Mouse (Mus musculus) midbrain, embryonic 16.5 days (tissue): ENCODE measurements around the gene Rgsl1. TPM values are rescaled to one million over a fixed set of nuclear protein-coding genes. Genes with fewer than 3 reads are reported as not detected.

Experiments used
- ATAC-seq: fragments of 200-750 bp; cut with Nextera tagmentation; 2 replicates; pipeline ENCODE4 v1.8.0; 2017; ENCODE audit warnings: moderate TSS enrichment
- H3K27ac ChIP-seq: fragments of 300-500 bp; sonication (generic); 2 replicates; pipeline ENCODE4 v1.5.1; 2014; ENCODE audit warnings: mild to moderate bottlenecking, low read length, mixed read lengths
- H3K27me3 ChIP-seq: fragments of 300-500 bp; sonication (generic); 2 replicates; pipeline ENCODE4 v1.6.1; 2014; ENCODE audit warnings: low read depth, low read length, mixed read lengths; ENCODE audit not compliant: control insufficient read depth, insufficient read depth
- H3K36me3 ChIP-seq: fragments of 300-500 bp; sonication (generic); 2 replicates; pipeline ENCODE4 v1.6.1; 2014; ENCODE audit warnings: mild to moderate bottlenecking, low read length, moderate library complexity, mixed read lengths; ENCODE audit not compliant: control insufficient read depth, insufficient read depth
- H3K4me1 ChIP-seq: fragments of 300-500 bp; sonication (generic); 2 replicates; pipeline ENCODE4 v1.6.1; 2014; ENCODE audit warnings: mild to moderate bottlenecking, low read length, mixed read lengths; ENCODE audit not compliant: control insufficient read depth, insufficient read depth
- H3K4me2 ChIP-seq: fragments of 300-500 bp; sonication (generic); 2 replicates; pipeline ENCODE4 v1.6.1; 2014; ENCODE audit warnings: mild to moderate bottlenecking, low read length, mixed read lengths
- H3K4me3 ChIP-seq: fragments of 300-500 bp; sonication (generic); 2 replicates; pipeline ENCODE4 v1.5.1; 2014; ENCODE audit warnings: low read depth, mild to moderate bottlenecking, low read length, moderate library complexity, mixed read lengths
- H3K9ac ChIP-seq: fragments of 300-500 bp; sonication (generic); 2 replicates; pipeline ENCODE4 v1.6.1; 2014; ENCODE audit warnings: low read depth, low read length, mixed read lengths
- H3K9me3 ChIP-seq: fragments of 300-500 bp; sonication (generic); replicated peaks from 2 replicates; pipeline ENCODE4 v1.6.1; 2014; ENCODE audit warnings: mild to moderate bottlenecking, low read length, mixed read lengths; ENCODE audit not compliant: control insufficient read depth, poor library complexity, severe bottlenecking
- WGBS: fragments of 180-500 bp; shearing (Covaris S2); extraction: QIAGEN DNeasy Blood & Tissue Kit; methylation state at CpG from one replicate; pipeline ENCODE4 v1.1.7; 2014; 5-methylcytosine and 5-hydroxymethylcytosine counted together
- polyA plus RNA-seq: library from polyadenylated mRNA; unstranded; fragments of >200 nt; fragmentation: Nextera tagmentation; extraction: Ambion mirVana; gene quantifications from 2 replicates; pipeline ENCODE4 v1.2.1, GENCODE M21; 2015

The Rgsl1 gene
- polyA plus RNA-seq, 1 experiment from 2014 or later: 0.19 TPM

DNA sequence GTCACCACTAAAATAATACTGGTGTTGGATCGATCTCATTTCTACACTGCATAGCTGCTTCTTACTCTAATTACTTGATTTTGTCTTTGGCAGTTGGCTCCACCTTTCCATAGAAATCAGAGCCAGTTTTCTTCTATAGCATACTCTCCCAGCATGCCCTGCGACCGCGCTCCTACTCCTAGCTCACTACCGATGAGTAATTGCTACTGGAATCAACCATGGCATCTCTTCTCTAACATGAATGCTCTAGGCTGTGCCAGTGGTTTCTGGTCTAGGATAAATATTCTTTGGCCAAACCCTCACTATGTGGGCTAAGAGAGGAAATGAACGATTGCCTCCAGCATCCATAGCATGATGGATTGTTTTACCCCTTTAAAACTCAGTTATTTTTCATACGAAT is 2.5 kb upstream of the Rgsl1 start:
- H3K4me2 ChIP-seq: no peak overlapping the region

DNA sequence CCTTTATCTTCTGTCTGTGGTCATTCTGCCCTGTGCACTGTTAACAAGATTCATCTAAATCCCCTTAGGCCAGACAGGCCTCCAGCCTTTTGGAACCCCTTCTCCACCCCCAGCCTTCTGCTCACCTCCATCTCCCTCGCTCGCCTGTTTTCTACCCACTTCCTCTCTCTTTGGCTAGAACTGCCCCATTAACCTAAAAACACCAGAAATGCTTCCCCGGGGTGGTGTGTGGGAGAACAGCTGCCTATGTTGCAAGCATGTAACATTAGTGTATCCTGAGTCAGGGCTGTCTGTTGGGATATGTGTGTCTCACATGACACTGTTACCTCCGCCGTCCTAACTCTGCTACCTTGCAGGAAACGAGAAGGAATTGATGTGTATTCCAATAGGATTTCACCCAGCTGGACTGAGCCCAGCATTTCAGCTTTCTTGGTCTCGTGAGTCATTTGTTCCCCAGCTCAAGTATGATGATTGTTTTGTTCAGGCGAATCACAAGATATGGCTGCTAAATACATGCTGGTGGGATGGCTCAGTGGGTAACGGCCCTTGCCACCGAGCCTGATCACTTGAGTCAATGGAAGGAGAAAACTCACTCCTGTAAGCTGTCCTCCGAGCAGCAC is 1.7 kb downstream of the Rgsl1 start:
- no peaks in the 10 kb centered on the region for H3K4me1 ChIP-seq
- H3K27me3 ChIP-seq: no peaks in the 10 kb centered on the region
- no peak overlapping the region for H3K4me2 ChIP-seq
- no peak overlapping the region for H3K4me3 ChIP-seq
- no peak for ATAC-seq
- WGBS: 86% methylated on average over 11 of the region's 11 CpGs
- no peaks in the 10 kb centered on the region for H3K36me3 ChIP-seq
- H3K9me3 ChIP-seq: no peaks in the 10 kb centered on the region
- no peak overlapping the region for H3K27ac ChIP-seq
- no peak overlapping the region for H3K9ac ChIP-seq

More for the DNA sequence above, 2.5 kb upstream of the Rgsl1 start:
- Histone ChIP-seq H3K27ac (no peak overlapping the region), H3K27me3 (no peaks in the 10 kb centered on the region), H3K9me3 (no peaks in the 10 kb centered on the region), H3K9ac (no peak overlapping the region), H3K4me3 (no peak overlapping the region), H3K4me1 (no peaks in the 10 kb centered on the region), H3K36me3 (no peaks in the 10 kb centered on the region)
- no peak for ATAC-seq
- WGBS: 89% methylated on average over 7 of the region's 7 CpGs

DNA sequence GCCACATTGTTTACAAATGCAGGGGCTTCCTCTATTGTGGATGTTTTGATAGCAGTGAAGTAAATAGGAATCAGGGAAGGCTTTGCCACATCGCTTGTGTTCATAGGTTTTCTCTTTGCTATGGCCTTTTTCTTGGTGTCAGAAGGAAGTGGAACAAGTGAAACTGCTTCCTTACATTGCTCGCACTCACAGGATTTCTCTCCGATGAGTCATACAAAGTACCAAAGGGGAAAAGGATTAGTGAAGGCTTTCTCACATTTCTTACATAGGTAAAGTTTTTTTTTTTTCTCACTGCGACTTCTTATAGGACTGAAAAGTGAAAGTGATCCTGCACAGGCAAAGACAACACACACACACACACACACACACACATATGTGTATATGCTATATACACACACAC is 7.9 kb downstream of the Rgsl1 start:
- Histone ChIP-seq H3K27me3 (no peaks in the 10 kb centered on the region), H3K9me3 (no peaks in the 10 kb centered on the region), H3K36me3 (no peaks in the 10 kb centered on the region), H3K4me2 (no peak overlapping the region), H3K9ac (no peak overlapping the region), H3K4me3 (no peak overlapping the region), H3K4me1 (no peaks in the 10 kb centered on the region), H3K27ac (no peak overlapping the region)
- no peak for ATAC-seq
- 89% methylated on average over 4 of the region's 4 CpGs for WGBS

DNA sequence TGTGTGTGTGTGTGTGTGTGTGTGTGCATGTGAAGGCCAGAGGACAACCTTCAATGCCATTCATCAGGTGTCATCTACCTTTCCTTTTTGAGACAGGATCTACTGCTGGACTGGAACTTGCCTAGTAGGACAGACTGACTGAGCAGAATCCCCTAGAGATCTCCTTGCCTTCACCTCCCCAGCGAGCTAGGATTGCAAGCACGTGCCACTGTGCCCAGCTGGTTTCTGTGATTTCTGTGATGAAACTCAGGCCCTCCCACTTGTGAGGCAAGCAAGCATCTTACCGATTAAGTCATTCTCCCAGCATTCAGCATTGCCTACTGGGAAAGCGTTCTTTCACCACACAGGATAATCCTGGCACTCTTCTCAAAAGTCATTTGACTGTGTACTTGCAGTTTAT is 13.2 kb downstream of the Rgsl1 start:
- H3K4me2 ChIP-seq: no peak overlapping the region
- H3K36me3 ChIP-seq: no peaks in the 10 kb centered on the region
- H3K9ac ChIP-seq: no peak overlapping the region
- WGBS: 77% methylated on average over 4 of the region's 4 CpGs
- no peak overlapping the region for H3K4me3 ChIP-seq
- no peaks in the 10 kb centered on the region for H3K27me3 ChIP-seq
- no peak for ATAC-seq
- no peak overlapping the region for H3K27ac ChIP-seq
- no peaks in the 10 kb centered on the region for H3K9me3 ChIP-seq
- H3K4me1 ChIP-seq: no peaks in the 10 kb centered on the region

GRCm38 (mm10) chr1:153820216-153820615 is 23.7 kb downstream of the Rgsl1 start:
- H3K9me3 ChIP-seq: no peaks in the 10 kb centered on the region
- no peak overlapping the region for H3K4me3 ChIP-seq
- H3K27me3 ChIP-seq: no peaks in the 10 kb centered on the region
- no peak overlapping the region for H3K4me2 ChIP-seq
- no peak overlapping the region for H3K9ac ChIP-seq
- ATAC-seq: no peak
- WGBS: 71% methylated on average over 3 of the region's 3 CpGs
- H3K4me1 ChIP-seq: no peaks in the 10 kb centered on the region
- H3K36me3 ChIP-seq: no peaks in the 10 kb centered on the region
- no peak overlapping the region for H3K27ac ChIP-seq

DNA sequence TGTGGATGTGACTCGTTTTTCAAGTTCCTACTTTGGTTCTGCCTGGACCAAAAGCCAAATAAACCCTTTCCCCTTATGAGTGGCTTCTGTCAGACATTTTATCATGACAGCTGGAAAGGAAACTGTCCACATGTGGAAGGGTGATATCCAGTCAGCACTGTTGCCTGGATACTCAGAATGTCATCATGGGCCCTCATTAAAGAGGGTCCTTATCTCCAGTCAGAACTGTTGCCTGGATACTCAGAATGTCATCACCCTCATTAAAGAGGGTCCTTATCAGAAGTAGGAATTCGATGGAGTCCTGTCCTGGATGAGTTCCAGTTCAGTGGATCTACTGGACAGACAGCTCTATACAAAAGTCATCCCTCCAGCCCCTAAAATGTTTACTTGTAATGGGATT is 29.7 kb downstream of the Rgsl1 start:
- ATAC-seq: no peak
- H3K9ac ChIP-seq: no peak overlapping the region
- 61% methylated on average over 2 of the region's 2 CpGs for WGBS
- H3K4me2 ChIP-seq: no peak overlapping the region
- H3K27me3 ChIP-seq: no peaks in the 10 kb centered on the region
- H3K36me3 ChIP-seq: no peaks in the 10 kb centered on the region
- H3K27ac ChIP-seq: no peak overlapping the region
- no peaks in the 10 kb centered on the region for H3K4me1 ChIP-seq
- H3K4me3 ChIP-seq: no peak overlapping the region
- no peaks in the 10 kb centered on the region for H3K9me3 ChIP-seq

DNA sequence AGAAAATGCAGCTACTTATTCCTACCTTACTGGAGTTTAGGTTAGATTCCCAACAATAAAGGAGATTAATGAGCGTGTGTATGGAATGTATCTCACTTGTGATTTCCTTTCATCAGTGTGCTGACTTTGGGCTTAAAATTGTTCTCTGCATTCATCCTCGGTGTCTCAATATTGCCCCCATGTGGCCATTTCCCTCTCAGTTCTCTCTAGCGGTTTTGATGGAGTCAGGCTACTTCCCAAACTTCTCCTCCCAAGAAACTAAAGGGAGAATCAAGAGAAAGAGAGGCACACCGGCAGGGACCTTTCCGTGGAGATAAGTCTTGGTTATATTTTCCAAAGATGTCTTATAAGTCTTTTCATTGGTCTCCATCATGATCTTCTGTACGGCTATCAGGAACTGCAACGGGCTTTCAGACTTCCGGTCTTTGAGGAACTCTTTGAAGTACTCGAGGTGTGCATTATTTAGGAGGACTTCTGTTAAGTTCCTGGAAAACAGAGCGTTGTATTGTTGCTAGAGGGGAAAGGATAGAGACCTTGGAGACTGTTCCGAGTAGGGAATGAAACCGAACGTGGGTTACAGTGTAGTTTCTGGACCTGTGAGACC is 36.5 kb downstream of the Rgsl1 start:
- H3K36me3 ChIP-seq: no peaks in the 10 kb centered on the region
- H3K27ac ChIP-seq: no peak overlapping the region
- no peak for ATAC-seq
- no peak overlapping the region for H3K9ac ChIP-seq
- WGBS: 56% methylated on average over 13 of the region's 13 CpGs
- H3K4me1 ChIP-seq: no peaks in the 10 kb centered on the region; the same call in 1 of the 2 replicates
- H3K4me2 ChIP-seq: no peak overlapping the region
- no peaks in the 10 kb centered on the region for H3K27me3 ChIP-seq
- no peaks in the 10 kb centered on the region for H3K9me3 ChIP-seq
- no peak overlapping the region for H3K4me3 ChIP-seq

- Histone ChIP-seq H3K9me3 (no peaks in the 10 kb centered on the region), H3K36me3 (no peaks in the 10 kb centered on the region), H3K4me2 (no peak overlapping the region), H3K4me3 (no peak overlapping the region), H3K9ac (no peak overlapping the region), H3K27me3 (no peaks in the 10 kb centered on the region), H3K27ac (no peak overlapping the region), H3K4me1 (no peaks in the 10 kb centered on the region; the same call in 1 of the 2 replicates)
- WGBS: 31% methylated on average over 8 of the region's 8 CpGs
- ATAC-seq: no peak
Observed at GRCm38 (mm10) chr1:153803530-153803929, 40.4 kb downstream of the Rgsl1 start.

DNA sequence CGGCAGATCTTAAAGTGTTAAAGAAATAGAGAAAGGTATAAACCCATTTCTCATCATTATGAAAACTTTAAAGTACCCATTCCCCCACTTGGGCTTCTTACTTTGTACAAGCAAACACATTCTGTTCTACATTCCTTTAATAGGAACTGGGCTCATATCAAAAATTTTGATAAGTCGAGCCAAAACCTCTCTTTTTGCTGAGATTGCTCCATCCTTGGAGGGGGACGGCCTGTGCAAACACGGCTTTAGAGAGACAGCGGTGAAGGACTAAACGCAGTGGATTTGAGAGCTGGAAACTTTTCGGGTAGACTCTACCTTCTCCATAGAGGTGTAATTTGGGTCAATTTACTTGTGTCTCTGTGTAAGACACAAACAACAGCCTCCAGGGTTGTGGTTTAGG is 41.3 kb downstream of the Rgsl1 start:
- H3K9me3 ChIP-seq: no peaks in the 10 kb centered on the region
- no peaks in the 10 kb centered on the region for H3K36me3 ChIP-seq
- H3K27me3 ChIP-seq: no peaks in the 10 kb centered on the region
- no peak for ATAC-seq
- H3K4me3 ChIP-seq: no peak overlapping the region
- H3K4me2 ChIP-seq: no peak overlapping the region
- WGBS: 78% methylated on average over 7 of the region's 7 CpGs
- no peaks in the 10 kb centered on the region; the same call in 1 of the 2 replicates for H3K4me1 ChIP-seq
- H3K27ac ChIP-seq: no peak overlapping the region
- no peak overlapping the region for H3K9ac ChIP-seq
